Mouse (Mus musculus) sigmoid colon, adult 10 weeks (tissue): ENCODE data around the gene Kansl3. TPM values are rescaled to one million over a fixed set of nuclear protein-coding genes. Genes with fewer than 3 reads are reported as not detected.

ENCODE experiments used
- polyA plus RNA-seq: library from polyadenylated mRNA; stranded (reverse); fragments of 350-450 nt; fragmentation: Illumina TruSeq; extraction: RNeasy Lipid Tissue Mini Kit (QIAGEN cat#74804); gene quantifications from one replicate; pipeline ENCODE4 v1.2.3, GENCODE M21; 2014; ENCODE audit warnings: low read depth, low replicate concordance

Kansl3 gene
- 25.1 TPM for polyA plus RNA-seq

GRCm38 (mm10) chr1:36368969-36369645 is at the start of gene Kansl3:
Kansl3 (minus strand) TSS chr1:36369181.

GRCm38 (mm10) chr1:36371934-36372845 is 3.2 kb upstream of the Kansl3 start, which contains the start of gene Fer1l5:
Fer1l5 (plus strand) TSS chr1:36372291.

GRCm38 (mm10) chr1:36307495-36308280 is 61.3 kb downstream of the Kansl3 start, which contains the start of gene Arid5a:
Arid5a (plus strand) TSS chr1:36307733.

Other genes with a start within 250 kb of the Kansl3 start
- 82.1 TPM for gene Uggt1, start 124.5 kb downstream of the Kansl3 start, polyA plus RNA-seq
- 107 TPM for gene Neurl3, start 94.5 kb downstream of the Kansl3 start, polyA plus RNA-seq
- gene Arid5a, start 61.4 kb downstream of the Kansl3 start, polyA plus RNA-seq, result 0.50 TPM
- gene Fer1l5, start 3.1 kb upstream of the Kansl3 start, polyA plus RNA-seq, result not detected
- 7.7 TPM for gene Lman2l, start 76.1 kb upstream of the Kansl3 start, polyA plus RNA-seq
- 75.3 TPM for gene Cnnm4, start 102.4 kb upstream of the Kansl3 start, polyA plus RNA-seq
- gene Cnnm3, start 142.7 kb upstream of the Kansl3 start, polyA plus RNA-seq, result 9.8 TPM
- 5.0 TPM for gene Ankrd23, start 167.7 kb upstream of the Kansl3 start, polyA plus RNA-seq
- gene Gm42417, start 170.2 kb upstream of the Kansl3 start, polyA plus RNA-seq, result not detected
- gene Ankrd39, start 178.3 kb upstream of the Kansl3 start, polyA plus RNA-seq, result 3.0 TPM
- 0.95 TPM for gene Sema4c, start 189.2 kb upstream of the Kansl3 start, polyA plus RNA-seq